Mouse (Mus musculus) stomach, embryonic 14.5 days (tissue): ENCODE results near the gene Spag6. TPM values are rescaled to one million over a fixed set of nuclear protein-coding genes. Genes with fewer than 3 reads are reported as not detected.

Experiments used
- ATAC-seq: fragments of 200-750 bp; cut with Nextera tagmentation; 2 replicates; pipeline ENCODE4 v1.8.0; 2017; ENCODE audit warnings: low read depth, moderate TSS enrichment; ENCODE audit not compliant: insufficient number of reproducible peaks, insufficient read depth, low FRiP score
- H3K27ac ChIP-seq: fragments of 300-500 bp; sonication (generic); 2 replicates; pipeline ENCODE4 v1.5.1; 2014; ENCODE audit warnings: mild to moderate bottlenecking, low read length, moderate library complexity, mixed read lengths
- H3K27me3 ChIP-seq: fragments of 300-500 bp; sonication (generic); 2 replicates; pipeline ENCODE4 v1.6.1; 2014; ENCODE audit warnings: low read length, control low read depth, mixed read lengths; ENCODE audit not compliant: control insufficient read depth, insufficient read depth
- H3K36me3 ChIP-seq: fragments of 300-500 bp; sonication (generic); 2 replicates; pipeline ENCODE4 v1.6.1; 2014; ENCODE audit warnings: mild to moderate bottlenecking, control low read depth, low read length, moderate library complexity, mixed read lengths; ENCODE audit not compliant: control insufficient read depth, insufficient read depth
- H3K4me1 ChIP-seq: fragments of 300-500 bp; sonication (generic); 2 replicates; pipeline ENCODE4 v1.6.1; 2014; ENCODE audit warnings: low read length, control low read depth, mixed read lengths; ENCODE audit not compliant: control insufficient read depth, insufficient read depth
- H3K4me2 ChIP-seq: fragments of 300-500 bp; sonication (generic); replicated peaks from 2 replicates; pipeline ENCODE4 v1.6.1; 2014; ENCODE audit warnings: low read depth, low read length, control low read depth
- H3K4me3 ChIP-seq: fragments of 300-500 bp; sonication (generic); 2 replicates; pipeline ENCODE4 v1.5.1; 2014; ENCODE audit warnings: low read depth, low read length, control low read depth
- H3K9ac ChIP-seq: fragments of 300-500 bp; sonication (generic); replicated peaks from 2 replicates; pipeline ENCODE4 v1.6.1; 2014; ENCODE audit warnings: low read depth, mild to moderate bottlenecking, control low read depth, low read length, moderate library complexity, mixed read lengths
- H3K9me3 ChIP-seq: fragments of 300-500 bp; sonication (generic); 2 replicates; pipeline ENCODE4 v1.6.1; 2016; ENCODE audit warnings: low read depth, low read length, control low read depth; ENCODE audit not compliant: control insufficient read depth
- WGBS: fragments of 180-500 bp; shearing (Covaris S2); extraction: QIAGEN DNeasy Blood & Tissue Kit; methylation state at CpG from one replicate; pipeline ENCODE4 v1.1.7; 2014; 5-methylcytosine and 5-hydroxymethylcytosine counted together
- polyA plus RNA-seq: library from polyadenylated mRNA; unstranded; fragments of >200 nt; fragmentation: Nextera tagmentation; extraction: Ambion mirVana; gene quantifications from 2 replicates; pipeline ENCODE4 v1.2.1, GENCODE M21; 2014

Spag6 gene
- polyA plus RNA-seq = 0.29 and 0.53 TPM in 2 replicates

DNA sequence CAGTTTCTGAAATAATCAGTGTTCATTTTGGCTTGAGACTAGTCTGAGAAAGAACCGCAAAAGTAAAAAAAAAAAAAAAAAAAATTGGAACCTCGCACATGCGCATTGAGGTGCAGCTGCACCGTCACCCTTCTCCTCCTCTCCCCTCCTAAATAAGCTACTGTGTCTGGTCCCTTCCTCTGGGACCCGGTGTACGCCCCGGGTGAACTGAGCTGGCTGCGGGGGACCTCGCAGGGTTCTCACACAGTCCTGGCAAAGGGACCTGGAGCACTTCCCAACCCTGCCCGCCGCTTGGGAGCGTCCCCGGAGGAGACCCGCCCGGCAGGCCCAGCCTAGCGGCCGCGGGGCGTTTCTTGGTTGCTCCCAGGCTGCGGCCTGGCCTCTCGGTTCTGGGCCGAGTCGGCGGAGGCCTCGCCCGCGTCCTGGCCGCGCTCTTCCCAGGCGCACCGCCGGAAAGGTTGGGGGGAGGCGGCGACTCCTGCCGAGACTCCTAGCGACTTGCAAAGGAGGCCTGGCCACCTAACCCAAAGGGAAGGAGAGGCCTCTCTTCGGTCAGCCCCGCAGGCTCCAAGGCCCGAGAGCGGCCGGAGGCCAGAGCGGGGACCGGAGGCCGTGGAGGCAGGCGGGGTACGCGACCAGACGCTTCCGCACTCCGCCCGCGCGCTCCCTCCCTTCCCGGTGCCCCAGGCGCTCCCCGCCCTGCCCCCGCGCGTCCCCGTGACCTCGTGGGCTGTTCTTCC lies at the start of gene Spag6:
TSS of gene Spag6 (plus strand) at position 162 of the 740 bp plus-strand sequence.
- H3K9ac ChIP-seq = peak within 1 kb of the TSS; percentile 60
- no peaks in the 10 kb centered on the region for H3K36me3 ChIP-seq
- peak within 1 kb of the TSS; percentile 55 for H3K4me3 ChIP-seq
- no peaks in the 10 kb centered on the region for H3K9me3 ChIP-seq
- peak; percentile 84 for ATAC-seq
- peaks cover 15% of the 10 kb centered on the region; the same call in 1 of the 2 replicates for H3K4me1 ChIP-seq
- H3K4me2 ChIP-seq = peak within 1 kb of the TSS; percentile 88
- under 1% methylated on average over 48 of the region's 61 CpGs for WGBS
- H3K27ac ChIP-seq = peak within 1 kb of the TSS; percentile 53; the same call in 1 of the 2 replicates
- H3K27me3 ChIP-seq = peaks cover 15% of the 10 kb centered on the region

DNA sequence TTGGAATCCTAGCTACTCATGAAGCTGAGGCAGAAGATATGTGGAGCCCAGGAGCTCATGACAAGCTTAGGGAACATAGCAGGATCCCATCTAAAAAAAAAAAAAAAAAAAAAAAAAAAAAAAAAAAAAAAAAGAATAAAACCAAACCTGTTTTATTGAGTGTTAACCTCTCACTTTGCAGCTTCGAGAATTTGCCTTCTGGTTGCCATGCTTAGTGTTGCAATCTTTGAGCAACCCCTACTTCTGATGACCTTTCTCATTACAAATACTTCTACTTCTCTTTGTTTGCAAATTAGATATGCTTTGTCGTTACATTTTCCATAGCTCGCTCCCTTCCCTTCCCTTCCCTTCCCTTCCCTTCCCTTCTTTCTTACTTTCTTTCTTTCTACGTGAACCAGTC lies 45.3 kb upstream of the Spag6 start:
- Histone ChIP-seq H3K36me3 (no peaks in the 10 kb centered on the region), H3K4me1 (no peaks in the 10 kb centered on the region), H3K27ac (no peak overlapping the region), H3K4me2 (no peak overlapping the region), H3K4me3 (no peak overlapping the region), H3K9me3 (no peaks in the 10 kb centered on the region), H3K9ac (no peak overlapping the region), H3K27me3 (no peaks in the 10 kb centered on the region)
- WGBS = 75% methylated on average over 4 of the region's 4 CpGs
- no peak for ATAC-seq

DNA sequence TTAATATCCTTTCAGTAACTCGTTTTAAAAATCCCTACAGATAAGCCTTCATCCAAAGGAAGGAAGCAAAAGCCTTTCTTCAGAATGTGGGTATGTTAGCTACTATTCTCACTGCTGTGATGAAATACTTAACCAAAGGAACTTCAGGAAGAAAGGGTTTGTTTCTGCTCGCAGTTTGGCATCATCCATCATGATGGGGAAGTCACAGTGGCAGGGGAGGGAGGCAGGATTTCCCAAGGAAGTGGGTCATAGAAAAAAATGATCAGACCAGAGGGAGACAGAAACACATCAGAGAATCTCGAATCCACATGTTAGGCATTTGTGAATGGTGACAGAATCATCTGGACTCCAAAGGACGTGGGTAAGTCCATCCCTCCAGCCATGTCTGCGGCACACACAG lies 39.0 kb upstream of the Spag6 start:
- no peaks in the 10 kb centered on the region for H3K27me3 ChIP-seq
- no peak overlapping the region for H3K4me2 ChIP-seq
- no peak overlapping the region for H3K27ac ChIP-seq
- H3K4me3 ChIP-seq = no peak overlapping the region
- no peaks in the 10 kb centered on the region for H3K4me1 ChIP-seq
- no peak for ATAC-seq
- no peaks in the 10 kb centered on the region for H3K9me3 ChIP-seq
- H3K9ac ChIP-seq = no peak overlapping the region
- WGBS = 58% methylated on average over 5 of the region's 5 CpGs
- no peaks in the 10 kb centered on the region for H3K36me3 ChIP-seq

DNA sequence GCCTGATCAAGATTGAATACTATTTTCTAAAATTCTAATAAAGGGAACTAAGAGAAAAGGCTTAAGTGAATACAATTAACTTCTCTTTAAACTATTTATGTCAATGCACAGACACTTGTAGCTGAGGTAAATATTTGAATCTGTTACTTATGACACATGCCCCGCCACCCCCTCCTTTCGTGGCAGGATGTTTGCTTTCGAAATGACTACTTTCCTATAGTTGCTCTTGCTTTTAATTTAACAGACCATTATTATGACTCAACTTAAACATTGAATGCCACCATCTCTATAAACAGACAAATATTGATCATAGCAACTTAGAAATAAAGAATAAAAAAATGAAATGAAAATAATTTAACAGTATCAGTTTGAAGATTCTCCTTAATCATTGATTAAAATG lies 29.8 kb upstream of the Spag6 start:
- H3K27me3 ChIP-seq = no peaks in the 10 kb centered on the region
- WGBS = 79% methylated on average over 3 of the region's 3 CpGs
- no peaks in the 10 kb centered on the region for H3K4me1 ChIP-seq
- H3K9me3 ChIP-seq = no peaks in the 10 kb centered on the region
- no peak overlapping the region for H3K27ac ChIP-seq
- no peak overlapping the region for H3K4me2 ChIP-seq
- no peak overlapping the region for H3K9ac ChIP-seq
- H3K4me3 ChIP-seq = no peak overlapping the region
- no peaks in the 10 kb centered on the region for H3K36me3 ChIP-seq
- no peak for ATAC-seq

DNA sequence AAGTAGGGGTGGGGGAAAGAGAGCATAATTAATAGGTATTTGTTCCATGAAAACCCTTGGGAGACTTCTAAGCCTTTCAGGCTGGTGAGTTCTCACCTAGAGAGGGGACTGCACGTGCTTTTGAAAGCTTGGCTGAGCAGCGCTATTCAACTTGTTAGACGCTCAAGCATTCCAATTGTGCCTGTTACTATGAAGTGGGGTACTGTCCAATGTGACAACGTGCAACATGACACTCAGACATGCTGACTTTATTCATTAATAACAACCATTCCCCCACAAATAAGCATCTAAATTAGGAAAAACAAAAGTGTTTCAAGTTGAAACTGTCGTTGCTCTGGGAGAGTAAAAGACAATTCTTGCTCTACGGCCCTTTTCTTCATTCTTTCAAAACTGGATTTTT lies 22.8 kb upstream of the Spag6 start:
- 39% methylated on average over 6 of the region's 6 CpGs for WGBS
- Histone ChIP-seq H3K9ac (no peak overlapping the region), H3K27ac (no peak overlapping the region), H3K4me1 (peaks cover 4% of the 10 kb centered on the region; the same call in 1 of the 2 replicates), H3K9me3 (no peaks in the 10 kb centered on the region), H3K36me3 (no peaks in the 10 kb centered on the region), H3K27me3 (no peaks in the 10 kb centered on the region), H3K4me2 (no peak overlapping the region), H3K4me3 (no peak overlapping the region)
- no peak for ATAC-seq

DNA sequence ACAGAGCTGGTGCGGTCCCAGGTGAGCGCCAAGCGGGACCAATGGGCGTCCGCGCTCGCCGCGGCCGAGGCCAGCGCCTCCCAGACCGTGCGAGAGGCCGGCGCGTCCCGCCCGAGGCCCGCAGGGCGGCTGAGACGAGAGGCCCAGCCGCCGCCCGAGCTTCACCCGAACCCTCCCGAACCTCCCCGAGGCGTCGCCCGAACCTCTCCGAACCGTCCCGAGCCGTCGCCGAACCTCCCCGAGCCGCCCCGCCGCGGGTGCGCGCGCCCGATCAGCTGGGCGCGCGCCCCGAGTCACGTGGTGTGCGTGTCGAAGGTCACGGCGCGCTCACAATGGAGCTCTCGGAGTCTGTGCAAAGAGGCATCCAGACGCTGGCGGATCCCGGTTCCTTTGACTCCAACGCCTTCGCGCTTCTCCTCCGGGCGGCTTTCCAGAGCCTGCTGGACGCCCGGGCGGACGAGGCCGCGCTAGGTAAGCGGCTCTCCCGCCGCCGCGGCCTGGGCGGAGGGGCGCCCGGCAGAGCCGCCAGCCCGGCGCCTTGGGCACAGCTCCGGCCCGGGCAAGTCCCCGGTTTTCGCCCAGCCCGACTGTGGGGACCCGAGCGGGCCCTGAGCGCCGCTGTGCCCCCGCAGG lies 21.6 kb upstream of the Spag6 start, which contains the start of gene Commd3:
TSS of gene Commd3 (plus strand) at position 252 of the 633 bp plus-strand sequence.
- WGBS = under 1% methylated on average over 86 of the region's 91 CpGs
- H3K36me3 ChIP-seq = no peaks in the 10 kb centered on the region
- no peaks in the 10 kb centered on the region for H3K27me3 ChIP-seq
- peaks cover 4% of the 10 kb centered on the region; the same call in 1 of the 2 replicates for H3K4me1 ChIP-seq
- no peaks in the 10 kb centered on the region for H3K9me3 ChIP-seq
- peak; percentile 92 for ATAC-seq
- H3K9ac ChIP-seq = peak within 1 kb of the TSS; percentile 92
- H3K4me3 ChIP-seq = peak within 1 kb of the TSS; percentile 81
- H3K4me2 ChIP-seq = peak within 1 kb of the TSS; percentile 65
- peak within 1 kb of the TSS; percentile 97 for H3K27ac ChIP-seq

DNA sequence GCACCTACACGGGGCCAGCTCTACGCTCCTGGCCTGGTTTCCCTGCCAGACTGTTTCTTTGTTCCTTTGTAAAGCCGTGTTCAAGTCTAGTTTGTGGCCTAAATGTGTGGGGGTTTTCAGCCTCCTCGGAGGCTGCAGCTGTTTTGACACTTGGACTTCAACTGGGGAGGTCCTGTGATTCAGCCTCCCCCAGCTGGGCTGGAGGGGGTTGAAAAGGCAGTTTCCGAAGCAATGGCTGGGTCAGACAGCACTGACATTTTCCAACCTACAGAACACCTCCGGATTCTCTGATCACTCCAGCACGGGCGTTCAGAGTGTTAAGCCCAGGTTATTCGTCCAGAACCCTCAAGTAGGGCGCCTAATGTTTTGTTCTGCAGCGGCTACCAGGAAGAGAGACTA lies 21.1 kb upstream of the Spag6 start:
- Histone ChIP-seq H3K9me3 (no peaks in the 10 kb centered on the region), H3K9ac (peak overlapping the region; percentile 92), H3K27me3 (no peaks in the 10 kb centered on the region), H3K27ac (peak overlapping the region; percentile 97), H3K36me3 (no peaks in the 10 kb centered on the region), H3K4me2 (peak overlapping the region; percentile 65), H3K4me3 (peak overlapping the region; percentile 81), H3K4me1 (peaks cover 4% of the 10 kb centered on the region; the same call in 1 of the 2 replicates)
- WGBS = 0% methylated on average over 11 of the region's 11 CpGs
- ATAC-seq = no peak

DNA sequence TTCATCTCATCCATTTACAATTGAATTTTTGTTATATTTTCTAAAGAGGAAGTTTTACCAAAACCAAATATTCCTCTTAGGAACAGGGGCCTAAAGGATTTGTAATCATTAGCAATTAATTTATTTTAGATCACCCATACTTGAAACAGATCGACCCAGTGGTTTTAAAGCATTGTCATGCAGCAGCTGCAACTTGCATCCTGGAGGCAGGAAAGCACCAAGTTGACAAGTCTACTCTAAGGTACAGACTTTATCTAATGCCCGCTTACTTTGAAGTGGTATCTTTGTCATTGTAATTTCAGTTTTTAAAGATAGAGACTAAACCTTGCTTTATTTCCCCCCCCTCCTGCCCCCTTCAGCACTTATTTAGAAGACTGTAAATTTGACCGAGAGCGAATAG lies 20.1 kb upstream of the Spag6 start:
- no peaks in the 10 kb centered on the region for H3K36me3 ChIP-seq
- H3K27me3 ChIP-seq = no peaks in the 10 kb centered on the region
- H3K4me3 ChIP-seq = no peak overlapping the region
- H3K9ac ChIP-seq = no peak overlapping the region
- H3K4me2 ChIP-seq = no peak overlapping the region; the same call in 1 of the 2 replicates
- H3K9me3 ChIP-seq = no peaks in the 10 kb centered on the region
- peaks cover 6% of the 10 kb centered on the region; the same call in 1 of the 2 replicates for H3K4me1 ChIP-seq
- 56% methylated on average over 4 of the region's 4 CpGs for WGBS
- ATAC-seq = no peak
- no peak overlapping the region for H3K27ac ChIP-seq
